Mouse (Mus musculus) kidney, postnatal 0 days (tissue): Measurements from ENCODE around the gene Ptpn23. TPM values are rescaled to one million over a fixed set of nuclear protein-coding genes. Genes with fewer than 3 reads are reported as not detected.

Source experiments
- ATAC-seq: fragments of 200-750 bp; cut with Nextera tagmentation; replicated peaks from 2 replicates; pipeline ENCODE4 v1.8.0; 2017; ENCODE audit warnings: low read depth, moderate number of reproducible peaks, moderate TSS enrichment, moderate library complexity; ENCODE audit not compliant: low FRiP score
- DNase-seq: peaks from one replicate; pipeline ENCODE4 v3.0.0-alpha.2; 2016; ENCODE audit warnings: low spot score
- H3K27ac ChIP-seq: fragments of 300-500 bp; sonication (generic); 2 replicates; pipeline ENCODE4 v1.5.1; 2014; ENCODE audit warnings: mild to moderate bottlenecking
- H3K27me3 ChIP-seq: fragments of 300-500 bp; sonication (generic); 2 replicates; pipeline ENCODE4 v1.6.1; 2014; ENCODE audit warnings: low read length, mixed read lengths; ENCODE audit not compliant: insufficient read depth
- H3K36me3 ChIP-seq: fragments of 300-500 bp; sonication (generic); 2 replicates; pipeline ENCODE4 v1.6.1; 2014; ENCODE audit warnings: low read length, mixed read lengths; ENCODE audit not compliant: insufficient read depth
- H3K4me1 ChIP-seq: fragments of 300-500 bp; sonication (generic); replicated peaks from 2 replicates; pipeline ENCODE4 v1.6.1; 2014; ENCODE audit warnings: antibody characterized with exemption, low read length, mixed read lengths; ENCODE audit not compliant: insufficient read depth
- H3K4me2 ChIP-seq: fragments of 300-500 bp; sonication (generic); 2 replicates; pipeline ENCODE4 v1.6.1; 2014; ENCODE audit warnings: mild to moderate bottlenecking, low read length, moderate library complexity, mixed read lengths
- H3K4me3 ChIP-seq: fragments of 300-500 bp; sonication (generic); replicated peaks from 2 replicates; pipeline ENCODE4 v1.5.1; 2014; ENCODE audit warnings: low read depth, low read length
- H3K9ac ChIP-seq: fragments of 300-500 bp; sonication (generic); 2 replicates; pipeline ENCODE4 v1.6.1; 2014; ENCODE audit warnings: low read depth, low read length
- H3K9me3 ChIP-seq: fragments of 300-500 bp; sonication (generic); replicated peaks from 2 replicates; pipeline ENCODE4 v1.6.1; 2016; ENCODE audit warnings: low read length, inconsistent platforms, mixed read lengths
- CTCF ChIP-seq: IDR thresholded peaks from 2 replicates; pipeline ENCODE4 v1.5.1; 2016; ENCODE audit warnings: antibody characterized with exemption, low read depth, mild to moderate bottlenecking, moderate library complexity
- WGBS: fragments of 180-500 bp; shearing (Covaris S2); extraction: QIAGEN DNeasy Blood & Tissue Kit; methylation state at CpG from one replicate; pipeline ENCODE4 v1.1.7; 2014; 5-methylcytosine and 5-hydroxymethylcytosine counted together
- polyA plus RNA-seq: library from polyadenylated mRNA; unstranded; fragments of >200 nt; fragmentation: Nextera tagmentation; extraction: Ambion mirVana; gene quantifications from 2 replicates; pipeline ENCODE4 v1.2.1, GENCODE M21; 2015

Gene Ptpn23
- polyA plus RNA-seq, 1 experiment from 2014 or later = 11.7 TPM

DNA sequence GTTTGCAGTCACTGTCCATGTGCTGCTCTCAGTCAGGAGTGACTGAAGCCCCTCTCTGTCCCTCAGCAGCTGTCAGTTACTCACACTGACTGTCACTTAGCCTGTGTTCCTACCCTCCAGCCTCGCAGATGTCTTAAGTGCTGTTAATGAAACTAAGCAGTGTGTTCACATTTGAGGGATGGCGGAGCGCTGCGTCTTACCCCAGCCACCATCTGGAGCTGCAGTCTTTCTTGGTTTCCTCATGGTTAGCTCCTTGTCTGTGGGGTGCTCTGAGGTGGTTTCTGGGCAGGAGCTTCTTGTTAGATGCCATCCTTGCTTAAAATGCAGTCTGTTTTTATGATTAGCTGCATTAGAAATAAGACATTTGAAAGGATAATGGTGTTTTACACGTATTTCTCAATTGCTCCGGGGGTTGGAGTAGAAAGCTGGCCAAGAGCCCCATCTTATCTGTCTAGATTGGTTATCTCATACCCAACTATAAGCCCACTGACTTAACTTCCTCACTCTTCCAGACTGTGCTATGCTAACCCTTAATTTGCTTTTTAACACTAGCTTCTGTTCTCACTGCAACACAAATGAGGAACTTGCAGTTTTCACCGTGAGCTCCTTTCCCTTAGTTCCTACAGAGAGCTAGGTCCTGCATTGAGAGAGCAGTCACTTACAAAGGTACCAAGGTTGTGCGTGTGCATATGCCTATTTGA, 55.9 kb downstream of the Ptpn23 start:
- no peak for ATAC-seq
- Histone ChIP-seq H3K27me3 (no peaks in the 10 kb centered on the region), H3K27ac (no peak overlapping the region), H3K4me1 (no peaks in the 10 kb centered on the region), H3K9ac (no peak overlapping the region), H3K4me2 (no peak overlapping the region), H3K4me3 (no peak overlapping the region), H3K9me3 (no peaks in the 10 kb centered on the region), H3K36me3 (0 out of 2 replicates have a peak, but pooled peaks cover 4% of the 10 kb centered on the region)
- DNase-seq = no peak
- WGBS = 91% methylated on average over 8 of the region's 8 CpGs
- no peak for TF ChIP-seq CTCF

DNA sequence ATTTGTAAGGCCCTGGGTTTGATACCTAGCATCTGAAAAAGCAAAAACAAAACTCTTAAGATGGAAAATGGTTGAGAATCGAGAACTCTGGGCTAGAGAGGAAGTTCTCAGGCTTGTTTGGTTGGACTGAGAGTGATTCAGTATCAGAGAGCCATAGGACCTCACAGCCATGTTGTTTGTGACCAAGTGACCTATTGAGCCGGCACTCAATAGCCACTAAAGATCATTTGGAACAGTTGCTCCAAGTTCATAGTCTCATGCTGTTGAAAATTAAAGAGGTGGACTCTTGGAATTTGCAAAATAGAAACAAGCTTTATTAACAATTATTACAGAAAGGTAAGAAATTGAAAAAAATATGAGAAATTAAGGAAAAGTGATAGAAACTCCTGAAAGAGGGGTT, 56.7 kb downstream of the Ptpn23 start:
- TF ChIP-seq CTCF = no peak
- Histone ChIP-seq H3K9ac (no peak overlapping the region), H3K4me1 (no peaks in the 10 kb centered on the region), H3K4me2 (no peak overlapping the region), H3K9me3 (no peaks in the 10 kb centered on the region), H3K4me3 (no peak overlapping the region), H3K36me3 (0 out of 2 replicates have a peak, but pooled peaks cover 3% of the 10 kb centered on the region), H3K27ac (no peak overlapping the region), H3K27me3 (no peaks in the 10 kb centered on the region)
- no peak for ATAC-seq
- 88% methylated on average over 2 of the region's 2 CpGs for WGBS
- no peak for DNase-seq

DNA sequence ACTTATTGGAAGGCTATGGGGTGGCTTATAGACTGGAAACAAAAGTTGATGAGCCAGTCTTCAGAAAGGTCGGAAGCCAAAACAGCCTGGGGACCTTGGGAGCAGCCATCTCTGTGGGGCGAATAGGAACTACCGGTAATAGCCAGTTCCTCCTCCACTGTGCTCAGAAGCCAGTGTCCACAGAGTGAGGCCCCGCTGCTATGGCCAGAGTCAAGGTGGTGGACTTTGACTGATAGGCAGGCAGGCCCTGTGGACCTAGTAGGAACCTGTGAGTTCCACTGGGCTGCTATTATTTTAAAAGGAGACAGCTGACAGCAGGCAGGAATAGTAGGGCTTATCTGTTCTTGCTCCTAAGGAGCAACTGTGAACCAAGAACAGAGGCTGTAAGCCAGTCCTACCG, 57.4 kb downstream of the Ptpn23 start:
- peak; percentile 66; the same call in 1 of the 2 replicates for ATAC-seq
- Histone ChIP-seq H3K4me2 (no peak overlapping the region), H3K27ac (no peak overlapping the region), H3K9ac (no peak overlapping the region), H3K4me3 (no peak overlapping the region), H3K9me3 (no peaks in the 10 kb centered on the region), H3K36me3 (no peaks in the 10 kb centered on the region), H3K4me1 (no peaks in the 10 kb centered on the region), H3K27me3 (no peaks in the 10 kb centered on the region)
- no peak for TF ChIP-seq CTCF
- WGBS = 80% methylated on average over 5 of the region's 5 CpGs
- DNase-seq = no peak

DNA sequence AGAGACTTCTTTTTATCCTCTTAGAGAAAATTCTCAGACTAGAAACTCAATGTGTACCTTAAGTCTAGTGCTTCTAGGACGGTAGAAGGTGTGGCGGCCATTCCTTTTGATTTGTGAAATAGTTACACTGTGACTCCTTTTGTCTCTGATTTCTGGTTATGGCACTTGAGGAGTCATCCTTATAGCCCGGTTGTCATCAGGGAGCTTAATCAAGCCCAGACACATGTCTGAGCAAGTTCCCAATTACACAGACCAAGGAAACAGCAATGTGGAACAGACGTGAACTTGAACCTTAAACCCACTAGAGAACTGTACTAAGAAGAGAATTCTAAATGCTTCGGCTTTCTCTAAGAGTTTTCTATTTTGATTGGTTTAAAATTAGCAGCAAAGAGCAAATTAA, 57.8 kb downstream of the Ptpn23 start:
- no peak for DNase-seq
- 89% methylated on average over 5 of the region's 5 CpGs for WGBS
- no peak for TF ChIP-seq CTCF
- ATAC-seq = no peak
- Histone ChIP-seq H3K27me3 (no peaks in the 10 kb centered on the region), H3K36me3 (no peaks in the 10 kb centered on the region), H3K9ac (no peak overlapping the region), H3K4me3 (no peak overlapping the region), H3K4me2 (no peak overlapping the region), H3K9me3 (no peaks in the 10 kb centered on the region), H3K27ac (no peak overlapping the region), H3K4me1 (no peaks in the 10 kb centered on the region)

DNA sequence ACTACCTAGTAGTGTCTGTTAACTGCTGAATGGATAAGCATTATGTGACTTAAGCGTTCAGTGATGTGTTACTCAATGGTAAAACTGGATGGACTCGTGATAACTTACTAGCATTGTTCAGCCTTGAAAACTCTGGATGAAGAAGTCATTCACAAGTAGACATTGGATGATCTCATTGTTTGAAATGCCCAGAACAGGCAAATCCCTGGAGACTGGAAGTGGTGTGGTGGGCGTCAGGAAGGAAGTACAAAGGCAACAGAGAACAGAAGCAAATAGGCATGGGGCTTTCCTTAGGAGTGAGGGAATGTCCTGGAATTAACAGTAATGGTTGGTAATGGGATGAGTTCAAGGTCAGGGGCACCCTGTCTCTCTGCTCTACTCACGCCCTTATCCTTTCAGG, 59.1 kb downstream of the Ptpn23 start:
- H3K9me3 ChIP-seq = no peaks in the 10 kb centered on the region
- DNase-seq = no peak
- no peaks in the 10 kb centered on the region for H3K36me3 ChIP-seq
- no peak overlapping the region for H3K27ac ChIP-seq
- TF ChIP-seq CTCF = no peak
- H3K4me2 ChIP-seq = no peak overlapping the region
- no peak overlapping the region for H3K4me3 ChIP-seq
- H3K9ac ChIP-seq = no peak overlapping the region
- H3K27me3 ChIP-seq = no peaks in the 10 kb centered on the region
- no peaks in the 10 kb centered on the region for H3K4me1 ChIP-seq
- 84% methylated on average over 4 of the region's 4 CpGs for WGBS
- no peak for ATAC-seq

DNA sequence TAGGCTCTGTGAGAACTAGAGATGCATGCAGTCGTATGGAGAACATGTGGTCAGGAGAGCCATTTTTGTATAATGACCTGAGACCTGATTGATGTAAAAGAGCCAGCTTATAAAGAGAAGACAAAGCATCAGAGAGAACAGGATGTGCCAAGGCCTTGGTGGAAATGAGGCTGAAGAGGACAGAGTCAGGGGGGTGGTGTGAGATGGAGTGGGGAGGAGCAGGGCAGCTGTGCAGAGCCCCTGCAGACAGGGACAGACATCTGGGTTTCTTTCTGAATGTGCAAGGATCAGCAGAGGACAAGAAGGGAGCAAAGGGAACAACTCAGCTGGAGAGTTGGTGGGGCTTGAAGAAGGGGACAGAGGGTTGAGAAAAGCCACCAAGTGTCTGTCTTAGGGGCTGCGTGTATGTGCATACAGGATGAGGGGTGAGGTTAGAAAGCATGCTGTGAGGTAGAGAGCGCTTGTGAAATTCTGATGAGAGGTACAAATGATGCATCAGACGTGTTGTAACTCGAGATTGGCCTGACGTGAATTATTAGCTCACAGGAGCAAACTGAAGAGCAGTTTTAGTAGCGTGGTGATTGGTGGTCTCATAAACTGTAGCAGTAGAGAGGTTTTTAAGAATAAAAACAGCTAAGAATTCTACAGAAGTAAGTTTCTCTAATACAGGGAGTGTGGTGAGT, 62.8 kb downstream of the Ptpn23 start:
- Histone ChIP-seq H3K9ac (no peak overlapping the region), H3K9me3 (no peaks in the 10 kb centered on the region), H3K4me3 (no peak overlapping the region), H3K4me1 (no peaks in the 10 kb centered on the region), H3K4me2 (no peak overlapping the region), H3K27ac (no peak overlapping the region), H3K27me3 (no peaks in the 10 kb centered on the region), H3K36me3 (no peaks in the 10 kb centered on the region)
- WGBS = 35% methylated on average over 7 of the region's 7 CpGs
- no peak for DNase-seq
- no peak for TF ChIP-seq CTCF
- ATAC-seq = no peak

DNA sequence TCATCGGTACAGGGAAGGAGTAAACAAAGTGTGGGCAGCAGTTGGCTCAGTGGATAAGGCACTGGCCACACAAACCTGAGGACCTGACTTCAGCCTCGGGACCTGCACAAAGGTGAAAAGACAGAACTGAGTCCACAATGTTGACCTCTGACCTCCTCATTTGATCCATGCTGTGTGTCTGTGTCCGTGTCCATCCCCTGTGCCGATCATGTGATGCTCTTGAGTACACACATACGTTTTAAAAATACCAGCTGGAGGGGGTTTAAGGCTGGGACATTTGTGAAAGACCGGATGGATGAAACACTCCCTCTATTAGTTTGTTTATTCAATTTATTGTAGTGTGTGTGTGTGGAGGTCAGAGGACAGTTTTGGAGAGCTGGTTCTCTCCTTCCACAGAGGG, 64.2 kb downstream of the Ptpn23 start:
- H3K9ac ChIP-seq = no peak overlapping the region
- WGBS = 47% methylated on average over 6 of the region's 6 CpGs
- ATAC-seq = no peak
- H3K27ac ChIP-seq = no peak overlapping the region
- H3K9me3 ChIP-seq = no peaks in the 10 kb centered on the region
- no peaks in the 10 kb centered on the region for H3K4me1 ChIP-seq
- H3K4me2 ChIP-seq = no peak overlapping the region
- no peaks in the 10 kb centered on the region for H3K27me3 ChIP-seq
- no peaks in the 10 kb centered on the region for H3K36me3 ChIP-seq
- no peak for TF ChIP-seq CTCF
- H3K4me3 ChIP-seq = no peak overlapping the region
- no peak for DNase-seq
